Mouse (Mus musculus): ENCODE data around the gene Pitx1.

- TF ChIP-seq CTCF (IDR thresholded peaks at IDR 0.05; ENCODE audit: low read depth) = no peak
- no peak for TF ChIP-seq EP300 (IDR thresholded peaks at IDR 0.05; ENCODE audit: low read depth)
Measured at GRCm38 (mm10) chr13:55831722-55832160, 4.3 kb downstream of the Pitx1 start.

Data from liver, embryonic 14.5 days (tissue).